Mouse (Mus musculus) liver, postnatal 0 days (tissue): ENCODE data around the gene Ncaph2. TPM values are rescaled to one million over a fixed set of nuclear protein-coding genes. Genes with fewer than 3 reads are reported as not detected.

Experiments used
- ATAC-seq: fragments of 200-750 bp; cut with Nextera tagmentation; 2 replicates; pipeline ENCODE4 v1.8.0; 2017; ENCODE audit warnings: mild to moderate bottlenecking, moderate library complexity
- DNase-seq: peaks from one replicate; pipeline ENCODE4 v3.0.0-alpha.2; 2016
- H3K27ac ChIP-seq: fragments of 300-500 bp; sonication (generic); 2 replicates; pipeline ENCODE4 v1.5.1; 2014; ENCODE audit warnings: antibody characterized with exemption, moderate library complexity, mild to moderate bottlenecking, low read depth
- H3K27me3 ChIP-seq: fragments of 300-500 bp; sonication (generic); 2 replicates; pipeline ENCODE4 v1.6.1; 2014; ENCODE audit warnings: low read length, control low read depth, mixed read lengths; ENCODE audit not compliant: insufficient read depth
- H3K36me3 ChIP-seq: fragments of 300-500 bp; sonication (generic); replicated peaks from 2 replicates; pipeline ENCODE4 v1.6.1; 2014; ENCODE audit warnings: mild to moderate bottlenecking, control low read depth, low read length, moderate library complexity, mixed read lengths; ENCODE audit not compliant: insufficient read depth
- H3K4me1 ChIP-seq: fragments of 300-500 bp; sonication (generic); 2 replicates; pipeline ENCODE4 v1.6.1; 2014; ENCODE audit warnings: antibody characterized with exemption, mild to moderate bottlenecking, control low read depth; ENCODE audit not compliant: insufficient read depth
- H3K4me2 ChIP-seq: fragments of 300-500 bp; sonication (generic); 2 replicates; pipeline ENCODE4 v1.6.1; 2014; ENCODE audit warnings: low read depth, mild to moderate bottlenecking, low read length, moderate library complexity, mixed read lengths
- H3K4me3 ChIP-seq: fragments of 300-500 bp; sonication (generic); 2 replicates; pipeline ENCODE4 v1.5.1; 2014; ENCODE audit warnings: low read depth, low read length
- H3K9ac ChIP-seq: fragments of 300-500 bp; sonication (generic); replicated peaks from 2 replicates; pipeline ENCODE4 v1.6.1; 2014; ENCODE audit warnings: mild to moderate bottlenecking, moderate library complexity
- H3K9me3 ChIP-seq: fragments of 300-500 bp; sonication (generic); 2 replicates; pipeline ENCODE4 v1.6.1; 2016; ENCODE audit warnings: mild to moderate bottlenecking, control low read depth, low read length, mixed read lengths
- CTCF ChIP-seq: sonication (generic); IDR thresholded peaks from 2 replicates; pipeline ENCODE4 v1.5.1; 2016; ENCODE audit warnings: antibody characterized with exemption, low read depth
- EP300 ChIP-seq: IDR thresholded peaks from 2 replicates; pipeline ENCODE4 v1.6.1; 2016; ENCODE audit warnings: antibody characterized with exemption, low read depth, mild to moderate bottlenecking
- WGBS: fragments of 180-500 bp; shearing (Covaris S2); extraction: QIAGEN DNeasy Blood & Tissue Kit; methylation state at CpG from one replicate; pipeline ENCODE4 v1.1.7; 2014; ENCODE audit not compliant: insufficient replicate concordance; 5-methylcytosine and 5-hydroxymethylcytosine counted together
- polyA plus RNA-seq: library from polyadenylated mRNA; unstranded; fragments of >200 nt; fragmentation: Nextera tagmentation; extraction: Ambion mirVana; gene quantifications from 2 replicates; pipeline ENCODE4 v1.2.1, GENCODE M21; 2015

Gene Ncaph2
- polyA plus RNA-seq, 1 experiment from 2014 or later, result 59.8 TPM

GRCm38 (mm10) chr15:89340136-89340535, 15.4 kb upstream of the Ncaph2 start:
- Histone ChIP-seq H3K4me2 (no peak overlapping the region), H3K36me3 (no peaks in the 10 kb centered on the region), H3K27me3 (no peaks in the 10 kb centered on the region), H3K27ac (no peak overlapping the region), H3K4me3 (no peak overlapping the region), H3K4me1 (no peaks in the 10 kb centered on the region), H3K9ac (no peak overlapping the region), H3K9me3 (no peaks in the 10 kb centered on the region)
- no peak for ATAC-seq
- TF ChIP-seq CTCF (no peak), EP300 (no peak)
- no peak for DNase-seq
- WGBS, result 37% methylated on average over 3 of the region's 3 CpGs

GRCm38 (mm10) chr15:89341678-89342077, 13.8 kb upstream of the Ncaph2 start:
- Histone ChIP-seq H3K4me1 (no peaks in the 10 kb centered on the region), H3K4me2 (no peak overlapping the region), H3K36me3 (no peaks in the 10 kb centered on the region), H3K9ac (no peak overlapping the region), H3K4me3 (no peak overlapping the region), H3K9me3 (no peaks in the 10 kb centered on the region), H3K27me3 (no peaks in the 10 kb centered on the region), H3K27ac (no peak overlapping the region)
- DNase-seq, result no peak
- 64% methylated on average over 1 of the region's 1 CpGs for WGBS
- 0 out of 2 replicates have a peak, but pooled peaks have one; percentile 16 for TF ChIP-seq CTCF
- TF ChIP-seq EP300, result no peak
- no peak for ATAC-seq

GRCm38 (mm10) chr15:89343325-89343724, 12.2 kb upstream of the Ncaph2 start:
- no peaks in the 10 kb centered on the region for H3K27me3 ChIP-seq
- H3K4me2 ChIP-seq, result no peak overlapping the region
- DNase-seq (no peak), ATAC-seq (no peak)
- no peaks in the 10 kb centered on the region for H3K36me3 ChIP-seq
- no peak overlapping the region for H3K9ac ChIP-seq
- peak; percentile 56 for TF ChIP-seq CTCF
- no peak for TF ChIP-seq EP300
- no peak overlapping the region for H3K4me3 ChIP-seq
- no peaks in the 10 kb centered on the region for H3K9me3 ChIP-seq
- WGBS, result 71% methylated on average over 3 of the region's 3 CpGs
- no peak overlapping the region for H3K27ac ChIP-seq
- H3K4me1 ChIP-seq, result no peaks in the 10 kb centered on the region

- ATAC-seq, result no peak
- DNase-seq, result peak; percentile 8
- WGBS, result 88% methylated on average over 5 of the region's 5 CpGs
- Histone ChIP-seq H3K4me3 (no peak overlapping the region), H3K4me2 (no peak overlapping the region), H3K36me3 (peaks cover 31% of the 10 kb centered on the region), H3K27me3 (no peaks in the 10 kb centered on the region), H3K27ac (no peak overlapping the region), H3K9ac (no peak overlapping the region), H3K4me1 (peaks cover 10% of the 10 kb centered on the region), H3K9me3 (no peaks in the 10 kb centered on the region)
- no peak for TF ChIP-seq CTCF
- TF ChIP-seq EP300, result no peak
These were observed 5.1 kb upstream of the Ncaph2 start for GRCm38 (mm10) chr15:89350447-89350846.

GRCm38 (mm10) chr15:89351302-89351701, 4.2 kb upstream of the Ncaph2 start:
- 91% methylated on average over 15 of the region's 15 CpGs for WGBS
- Histone ChIP-seq H3K27me3 (no peaks in the 10 kb centered on the region), H3K4me1 (peaks cover 10% of the 10 kb centered on the region), H3K36me3 (peaks cover 31% of the 10 kb centered on the region), H3K9me3 (no peaks in the 10 kb centered on the region), H3K4me2 (no peak overlapping the region), H3K4me3 (no peak overlapping the region), H3K9ac (no peak overlapping the region), H3K27ac (no peak overlapping the region)
- no peak for ATAC-seq
- peak; percentile 13 for DNase-seq
- TF ChIP-seq CTCF (no peak), EP300 (no peak)

GRCm38 (mm10) chr15:89352054-89352453, 3.5 kb upstream of the Ncaph2 start:
- Histone ChIP-seq H3K27me3 (no peaks in the 10 kb centered on the region), H3K4me3 (no peak overlapping the region), H3K27ac (no peak overlapping the region), H3K9ac (no peak overlapping the region), H3K9me3 (no peaks in the 10 kb centered on the region), H3K4me1 (peaks cover 15% of the 10 kb centered on the region), H3K36me3 (peaks cover 31% of the 10 kb centered on the region), H3K4me2 (no peak overlapping the region)
- TF ChIP-seq CTCF (no peak), EP300 (no peak)
- 92% methylated on average over 14 of the region's 14 CpGs for WGBS
- no peak for DNase-seq
- no peak for ATAC-seq

- no peaks in the 10 kb centered on the region for H3K27me3 ChIP-seq
- no peak overlapping the region for H3K9ac ChIP-seq
- DNase-seq (no peak), ATAC-seq (no peak)
- no peaks in the 10 kb centered on the region for H3K9me3 ChIP-seq
- no peak overlapping the region for H3K4me2 ChIP-seq
- no peak overlapping the region for H3K4me3 ChIP-seq
- WGBS, result 95% methylated on average over 12 of the region's 12 CpGs
- TF ChIP-seq CTCF, result no peak
- H3K36me3 ChIP-seq, result peaks cover 36% of the 10 kb centered on the region
- peaks cover 21% of the 10 kb centered on the region for H3K4me1 ChIP-seq
- H3K27ac ChIP-seq, result no peak overlapping the region
These were observed 2.7 kb upstream of the Ncaph2 start for GRCm38 (mm10) chr15:89352795-89353194.
